Mouse (Mus musculus) layer of hippocampus, postnatal 14 days (tissue): ENCODE results near the gene Hoxc11. TPM values are rescaled to one million over a fixed set of nuclear protein-coding genes. Genes with fewer than 3 reads are reported as not detected.

Source experiments
- DNase-seq, 2 experiments: peaks; one replicate each; pipeline ENCODE4 v3.0.0; 2021 to 2022; ENCODE audit warnings: low spot score in 2 of 2, mixed read lengths in 1 of 2
- microRNA-seq, 2 experiments: library from miRNA; unstranded; fragments of <30 nt; microRNA quantifications; one replicate each; pipeline ENCODE4 v1.2.0; 2021
- total RNA-seq, 2 experiments: library from RNA; stranded (reverse); gene quantifications; 2 replicates each; pipeline ENCODE4 v1.2.3; 2021

Hoxc11 gene
- total RNA-seq, 2 experiments from 2014 or later: not detected

DNA sequence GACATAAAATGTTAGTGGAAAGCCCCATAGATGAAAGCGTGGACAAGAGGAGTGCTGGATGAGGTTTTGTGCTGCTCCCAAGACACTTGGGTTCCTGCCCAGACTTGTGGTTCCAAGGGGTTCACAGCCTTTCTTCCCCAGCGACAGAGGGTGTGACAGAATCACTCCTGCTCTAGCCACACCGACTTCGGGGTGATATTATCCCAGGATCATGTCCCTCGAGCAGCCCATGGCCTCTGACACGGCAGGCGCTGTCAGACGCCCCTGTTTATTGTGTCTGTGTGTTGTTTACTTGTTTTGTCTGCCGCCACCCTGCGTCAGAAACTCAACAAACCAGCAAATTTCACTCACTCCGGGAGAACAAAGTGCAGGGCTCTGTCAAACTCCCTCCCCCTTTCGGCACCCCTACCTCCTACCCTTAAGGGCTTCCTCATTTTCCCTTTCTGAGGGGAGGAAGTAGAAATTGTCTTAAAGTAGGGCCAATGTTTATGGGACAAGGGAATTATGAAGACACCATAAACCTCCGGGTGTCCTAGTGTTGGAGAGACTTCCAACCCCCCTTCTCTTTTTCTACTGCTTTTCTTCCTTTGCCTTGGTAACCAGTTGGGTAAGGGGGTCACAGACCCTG is 48.7 kb downstream of the Hoxc11 start:
- DNase-seq: no peak

DNA sequence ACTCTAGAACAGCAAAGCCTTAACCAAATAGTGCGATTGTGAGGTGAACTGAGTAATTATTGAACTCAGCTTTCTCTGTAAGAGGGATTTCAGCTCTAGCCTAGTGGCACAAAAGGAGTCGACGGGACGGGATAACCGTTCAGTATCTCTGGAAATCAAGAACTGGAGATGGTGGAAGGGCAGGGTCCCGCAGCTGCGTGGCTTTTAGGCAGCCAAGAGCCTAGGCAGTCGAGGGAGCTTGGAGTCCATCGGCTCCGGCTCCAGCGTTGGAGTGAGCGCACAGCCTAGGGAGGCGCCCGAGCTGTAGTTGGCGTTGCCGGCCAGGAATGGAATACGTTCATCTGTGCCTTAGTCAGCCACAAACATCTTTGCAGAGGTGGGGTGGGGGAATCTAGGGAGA is 51.1 kb downstream of the Hoxc11 start:
- DNase-seq: no peak

DNA sequence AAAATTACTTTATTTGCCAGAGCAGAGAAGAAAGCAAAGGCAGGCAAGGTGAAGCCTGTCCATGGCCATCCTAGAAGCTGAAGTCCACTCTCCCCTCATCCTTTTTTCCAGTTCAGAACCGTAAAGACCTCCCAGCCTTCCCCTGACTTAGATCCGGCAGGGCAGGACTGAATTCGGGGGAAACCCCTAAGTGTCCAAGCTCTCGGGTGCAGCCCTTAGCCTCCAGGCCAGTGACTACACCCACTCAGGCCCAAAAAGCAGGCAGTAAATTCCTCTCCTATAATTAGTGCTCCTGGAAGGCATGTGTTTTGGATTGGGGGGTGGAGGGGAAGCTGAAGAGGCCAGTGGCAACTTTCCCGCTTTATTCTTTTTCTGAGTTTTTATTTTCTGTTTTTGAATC is 51.6 kb downstream of the Hoxc11 start:
- DNase-seq: no peak

DNA sequence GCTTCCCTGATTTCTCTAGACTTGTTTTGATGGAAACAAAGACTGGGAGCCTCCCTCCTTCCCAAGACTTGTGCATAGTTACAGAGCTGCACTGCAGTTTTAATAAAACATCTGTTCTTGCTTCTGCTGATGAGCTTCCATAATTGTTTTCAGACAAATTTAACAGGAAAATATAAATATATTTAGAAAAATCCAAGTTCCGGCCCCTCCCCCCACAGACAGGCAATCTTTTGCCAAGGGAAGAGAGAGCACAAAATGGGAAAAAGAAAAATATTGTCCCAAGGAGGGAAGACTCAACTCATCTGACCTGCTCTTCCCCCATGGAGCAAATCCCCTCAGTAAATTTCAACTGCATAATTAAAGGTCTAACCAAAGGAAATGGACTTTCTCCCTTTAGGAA is 52.1 kb downstream of the Hoxc11 start:
- DNase-seq: no peak

Small RNA genes within 50 kb of the gene (microRNA-seq; reads per million reads assigned to microRNA genes)
- gene Mir196a-2: 0 to 1.1 reads per million in 2 experiments

Other genes starting within 250 kb of the Hoxc11 start
- gene Calcoco1, start 232.2 kb upstream of the Hoxc11 start, total RNA-seq: 10 to 100 TPM; 66.9 to 69.6 TPM
- not detected for gene Hoxc13, start 33.3 kb upstream of the Hoxc11 start, total RNA-seq
- gene Hoxc12, start 17.7 kb upstream of the Hoxc11 start, total RNA-seq: not detected
- not detected for gene Hoxc10, start 12.4 kb downstream of the Hoxc11 start, total RNA-seq
- gene Hoxc5, start 13.0 kb downstream of the Hoxc11 start, total RNA-seq: not detected
- not detected for gene Hoxc9, start 22.0 kb downstream of the Hoxc11 start, total RNA-seq
- not detected for gene Hoxc8, start 36.2 kb downstream of the Hoxc11 start, total RNA-seq
- gene Hoxc6, start 43.8 kb downstream of the Hoxc11 start, total RNA-seq: not detected
- gene Hoxc4, start 64.5 kb downstream of the Hoxc11 start, total RNA-seq: not detected
- gene Smug1, start 212.7 kb downstream of the Hoxc11 start, total RNA-seq: 10 to 100 TPM; 14.5 to 15.4 TPM